Mouse (Mus musculus) heart, adult 18-20 months (tissue): ENCODE results near the gene Bik. TPM values are rescaled to one million over a fixed set of nuclear protein-coding genes. Genes with fewer than 3 reads are reported as not detected.
"Not testable (repeated sequence)": the region's sequence is repeated elsewhere in the genome, so short reads cannot be mapped to it uniquely, and the experiment has no call there.

Experiments
- DNase-seq, 2 experiments: peaks; one replicate each; pipeline ENCODE4 v3.0.0; 2021 to 2022; ENCODE audit warnings: mixed read lengths in 1 of 2
- long read RNA-seq, 2 experiments: library from polyadenylated mRNA; stranded (forward); transcript quantifications; one replicate each; pipeline ENCODE4 v2.0.0; 2021
- total RNA-seq, 2 experiments: library from RNA; stranded (reverse); gene quantifications; 2 replicates each; pipeline ENCODE4 v1.2.3; 2021

Bik gene
- total RNA-seq, result 1 to 10 TPM; 5.7 to 6.5 TPM
- long read RNA-seq, experiment 1, partial matches to known transcripts, result 0 of 5 reads
- long read RNA-seq, experiment 1, other reads (novel, unspliced or antisense), result 2 of 5 reads
- long read RNA-seq, experiment 2, partial matches to known transcripts, result 0 of 3 reads
- long read RNA-seq, experiment 2, other reads (novel, unspliced or antisense), result 2 of 3 reads

DNA sequence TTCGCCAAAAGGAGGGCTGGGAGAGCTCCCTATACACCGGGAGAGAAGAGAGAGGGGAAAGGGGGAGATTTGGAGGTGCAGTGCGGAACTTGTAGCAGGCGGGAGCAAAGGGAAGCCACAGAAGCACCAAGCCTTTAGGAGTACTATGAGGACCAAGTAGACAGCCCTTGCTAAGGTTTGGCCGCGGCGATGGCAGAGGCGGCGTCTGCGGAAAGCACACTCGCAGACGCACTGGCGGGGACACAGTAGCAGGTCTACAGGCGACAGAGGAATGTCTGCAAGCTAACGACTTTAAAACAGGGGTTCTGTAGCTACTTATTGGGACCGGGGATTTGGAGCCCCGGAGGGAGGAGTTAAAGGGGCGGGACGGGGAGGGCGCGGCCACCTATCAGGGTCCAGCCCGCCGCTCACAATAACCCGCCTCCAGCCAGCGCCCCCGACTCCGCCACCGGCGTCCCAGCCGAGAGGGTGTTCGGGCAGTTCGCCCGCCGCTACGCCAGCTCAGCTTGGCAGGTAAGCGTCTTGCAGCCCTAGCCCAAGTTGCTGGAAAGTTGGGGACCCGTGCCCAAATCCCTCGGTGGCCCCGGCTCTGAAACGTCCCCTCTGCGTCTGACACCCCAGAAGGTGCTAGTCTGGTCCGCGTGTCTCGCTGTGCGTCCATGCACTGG is at the start of gene Bik:
Bik (plus strand) TSS at position 439 of the 668 bp plus-strand sequence.
- peak; percentile 81 for DNase-seq

GRCm38 (mm10) chr15:83478096-83478495 is 48.6 kb upstream of the Bik start:
- DNase-seq, result no peak

DNA sequence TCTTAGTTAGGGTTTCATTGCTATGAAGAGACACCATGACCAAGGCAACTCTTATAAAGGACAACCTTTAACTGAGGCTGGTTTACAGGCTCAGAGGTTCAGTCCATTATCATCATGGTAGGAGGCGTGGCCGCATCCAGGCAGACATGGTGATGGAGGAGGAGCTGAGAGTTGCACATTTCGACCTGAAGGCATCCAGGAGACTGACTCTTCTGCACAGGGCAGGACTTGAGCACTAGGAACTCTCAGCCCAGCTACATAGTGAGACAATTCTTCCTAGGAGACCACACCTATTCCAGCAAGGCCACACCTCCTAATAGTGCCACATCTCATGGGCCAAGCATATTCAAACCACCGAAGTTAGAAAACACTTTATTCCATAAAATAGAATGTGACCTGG is 46.8 kb upstream of the Bik start:
- no peak for DNase-seq

- no peak for DNase-seq
These were observed 45.4 kb upstream of the Bik start for GRCm38 (mm10) chr15:83481236-83481780.

DNA sequence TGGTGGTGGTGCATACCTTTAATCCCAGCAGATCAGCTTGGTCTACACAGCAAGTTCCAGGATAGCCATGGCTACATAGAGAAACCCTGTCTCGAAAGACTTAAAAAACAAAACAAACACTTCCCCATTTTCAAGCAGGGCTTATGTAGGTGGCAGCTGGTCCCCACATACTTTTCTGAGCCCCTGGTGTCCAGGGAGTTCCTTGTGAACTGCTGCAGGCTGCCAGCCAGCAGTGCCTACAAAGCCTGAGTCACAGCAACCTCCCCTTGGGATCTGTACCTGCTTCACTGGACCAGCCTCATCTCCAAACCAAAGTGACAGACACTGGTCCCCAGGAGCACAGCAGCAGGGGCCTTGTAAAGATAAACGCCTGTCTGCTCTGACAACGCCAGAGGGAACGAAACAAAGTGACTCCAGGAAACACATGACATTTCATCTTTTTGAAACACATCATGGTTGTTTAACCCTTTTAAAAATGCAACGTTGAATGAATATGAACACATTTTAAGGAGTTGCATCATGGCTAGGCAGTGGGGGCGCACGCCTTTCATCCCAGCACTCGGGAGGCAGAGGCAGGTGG is 43.9 kb upstream of the Bik start:
- no peak for DNase-seq

GRCm38 (mm10) chr15:83483482-83483881 is 43.2 kb upstream of the Bik start:
- DNase-seq, result peak in 1 of 2 experiments; percentile 48

DNA sequence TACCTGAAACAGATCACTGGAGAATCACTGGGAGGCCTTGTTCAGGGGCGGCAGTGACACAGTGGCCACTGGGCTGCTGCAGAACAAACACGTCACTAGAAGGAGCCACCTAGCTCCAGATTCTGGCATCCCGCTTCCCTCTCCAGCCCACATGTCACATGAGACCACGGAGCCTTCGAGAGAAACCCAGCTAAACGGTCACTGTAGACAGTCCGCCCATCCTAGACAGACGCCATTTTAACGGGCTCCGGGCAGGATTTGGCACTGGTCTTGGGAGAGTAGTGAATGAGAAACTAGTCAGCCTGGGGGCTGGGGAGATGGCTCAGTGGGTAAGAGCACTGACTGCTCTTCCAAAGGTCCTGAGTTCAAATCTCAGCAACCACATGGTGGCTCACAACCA is 42.4 kb upstream of the Bik start:
- no peak for DNase-seq

DNA sequence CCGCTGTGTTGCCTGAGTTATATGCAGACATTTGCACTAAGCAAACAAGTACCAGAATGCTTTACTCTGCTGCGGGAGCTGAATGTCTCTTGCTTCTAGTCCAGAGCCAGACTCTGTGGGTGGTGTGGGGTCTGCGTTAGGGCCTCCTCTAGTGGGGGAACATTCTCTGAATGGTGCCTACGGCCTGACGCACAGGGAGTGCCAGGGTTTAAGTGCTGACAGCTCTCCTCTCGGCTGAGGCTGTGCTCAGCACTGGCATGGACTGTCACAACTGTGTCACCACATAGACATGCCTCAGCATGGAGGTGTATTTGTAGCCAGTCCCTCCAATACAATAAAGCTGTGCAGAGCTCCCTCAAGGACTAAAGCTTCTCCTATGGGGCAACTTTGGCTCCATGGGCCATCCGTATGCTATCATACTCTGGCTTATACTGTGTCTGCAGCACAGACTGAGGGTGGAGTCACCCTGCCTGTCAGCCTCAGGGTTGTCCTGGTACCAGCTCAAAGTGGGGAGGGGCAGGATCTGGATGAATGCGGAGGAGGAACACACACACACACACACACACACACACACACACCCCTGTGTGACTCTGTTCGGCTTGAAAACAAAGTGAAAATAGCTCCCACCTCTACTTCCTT is 39.1 kb upstream of the Bik start:
- peak; percentile 50 to 55 for DNase-seq

GRCm38 (mm10) chr15:83489471-83489870 is 37.2 kb upstream of the Bik start:
- DNase-seq, result peak; percentile 45 to 56

GRCm38 (mm10) chr15:83491891-83492290 is 34.8 kb upstream of the Bik start:
- DNase-seq, result peak in 1 of 2 experiments; percentile 69

DNA sequence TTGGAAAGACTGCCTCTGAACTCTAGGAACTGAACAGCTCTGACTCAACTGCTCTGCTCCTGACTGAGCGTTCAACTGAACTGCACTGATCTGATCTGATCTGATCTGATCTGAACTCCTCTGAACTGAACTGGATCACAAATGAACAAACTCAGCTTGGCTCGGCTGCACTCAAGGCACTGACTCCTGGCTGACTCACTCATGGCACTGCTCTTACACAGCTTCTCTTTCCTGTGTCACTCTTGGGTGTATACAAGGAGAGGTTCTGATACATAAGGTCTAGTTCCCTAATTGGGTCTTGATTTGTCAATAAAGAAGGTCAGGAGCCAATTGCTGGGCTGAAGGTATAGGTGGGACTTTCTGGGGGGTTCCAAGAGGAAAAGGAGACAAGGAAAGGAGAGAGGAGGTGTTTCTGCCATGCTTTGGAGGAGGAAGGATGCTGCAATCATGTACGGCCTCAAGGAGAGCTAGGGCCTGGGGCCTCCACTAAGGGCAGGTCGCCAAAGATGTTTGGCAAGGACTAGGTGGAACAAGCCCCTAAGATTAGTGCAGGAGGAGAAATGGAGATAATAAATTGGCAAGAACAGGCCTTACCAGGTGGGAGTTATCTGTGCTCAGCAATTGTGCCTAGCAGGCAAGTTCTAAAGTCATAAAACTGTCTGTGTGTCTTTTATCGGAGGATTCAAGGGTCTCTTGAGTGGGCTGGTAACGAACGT is 32.6 kb upstream of the Bik start:
- no peak for DNase-seq

DNA sequence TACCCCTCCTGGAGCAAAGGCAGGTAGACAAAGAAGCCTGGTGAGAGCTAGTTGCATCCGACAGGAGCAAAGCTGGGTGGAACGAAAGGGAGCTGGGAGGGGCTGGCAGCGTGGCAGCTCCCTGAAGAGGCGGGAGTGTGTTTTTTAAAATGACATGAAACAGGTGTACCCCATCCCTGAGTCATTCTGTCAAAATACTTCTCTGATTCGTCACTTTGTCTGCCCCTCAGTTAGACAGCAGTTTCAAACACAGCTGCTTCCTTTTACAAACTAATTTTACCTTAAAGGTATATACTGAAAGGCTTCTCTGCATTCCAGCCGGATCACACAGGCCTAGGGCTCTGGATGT is 32.1 kb upstream of the Bik start:
- no peak for DNase-seq

- DNase-seq, result no peak
These were observed 31.5 kb upstream of the Bik start for GRCm38 (mm10) chr15:83495195-83495594.

DNA sequence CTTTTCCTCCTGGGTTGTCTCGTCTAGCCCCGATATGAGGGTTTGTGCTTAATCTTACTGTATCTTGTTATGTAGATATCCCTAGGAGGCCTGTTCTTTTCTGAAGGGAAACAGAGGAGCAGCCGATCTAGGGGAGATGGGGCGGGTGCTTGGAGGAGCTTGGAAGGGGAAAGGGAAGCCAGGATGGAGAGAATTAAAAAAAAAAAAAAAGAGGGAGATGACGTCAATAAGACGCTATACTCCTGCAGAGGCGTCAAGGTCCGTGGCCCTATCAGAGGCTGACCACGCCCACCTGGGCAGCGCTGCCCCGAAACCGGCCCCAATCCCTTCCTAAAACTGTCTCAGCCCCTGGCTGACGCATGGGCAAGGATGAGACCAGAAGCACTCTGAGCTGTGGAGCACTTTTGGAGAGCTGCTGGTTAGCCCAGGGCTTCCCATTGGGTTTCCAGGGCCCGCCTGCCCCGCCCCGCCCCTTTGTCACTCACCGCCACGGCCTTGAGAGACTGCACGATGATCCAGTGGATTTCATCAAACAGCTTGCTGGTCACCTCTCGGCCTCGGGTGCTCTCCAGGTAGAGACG is 30.8 kb upstream of the Bik start:
- no peak for DNase-seq

GRCm38 (mm10) chr15:83497299-83497698 is 29.4 kb upstream of the Bik start:
- no peak for DNase-seq

GRCm38 (mm10) chr15:83499211-83499755 is 27.4 kb upstream of the Bik start:
- no peak for DNase-seq

DNA sequence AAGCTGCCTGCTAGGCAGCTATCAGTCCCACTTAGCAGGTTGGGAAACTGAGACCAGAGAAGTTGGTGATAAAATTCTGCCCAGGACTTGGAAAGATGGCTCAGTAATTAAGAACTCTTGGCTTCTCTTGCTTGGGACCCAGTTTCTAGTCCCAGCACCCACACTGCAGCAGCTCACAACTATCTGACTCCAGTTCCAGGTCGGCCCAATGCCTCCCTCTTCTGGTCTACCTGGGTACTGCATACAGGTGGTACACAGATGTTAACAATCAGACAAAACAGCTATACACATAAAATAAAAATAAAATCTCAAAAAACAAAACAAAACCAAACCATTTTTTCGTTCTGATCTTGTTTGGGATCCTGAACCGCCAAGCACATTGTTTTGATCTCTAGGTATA is 26.3 kb upstream of the Bik start:
- peak in 1 of 2 experiments; percentile 72 for DNase-seq

DNA sequence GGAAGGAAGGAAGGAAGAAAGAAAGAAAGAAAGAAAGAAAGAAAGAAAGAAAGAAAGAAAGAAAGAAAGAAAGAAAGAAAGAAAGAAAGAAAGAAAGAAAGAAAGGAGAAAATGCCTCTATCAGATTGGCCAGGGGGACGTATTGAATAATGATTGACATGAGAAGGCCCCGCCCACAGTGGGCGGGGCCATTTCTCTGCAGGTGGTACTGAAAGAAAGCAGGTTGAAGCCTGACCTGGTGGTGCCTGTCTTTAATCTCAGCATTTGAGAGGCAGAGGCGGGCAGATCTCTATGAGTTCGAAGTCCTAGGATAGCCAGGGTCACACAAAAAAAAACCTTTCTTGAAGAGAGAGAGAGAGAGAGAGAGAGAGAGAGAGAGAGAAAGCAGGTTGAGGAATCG is 25.2 kb upstream of the Bik start:
- DNase-seq, result not testable (repeated sequence)

DNA sequence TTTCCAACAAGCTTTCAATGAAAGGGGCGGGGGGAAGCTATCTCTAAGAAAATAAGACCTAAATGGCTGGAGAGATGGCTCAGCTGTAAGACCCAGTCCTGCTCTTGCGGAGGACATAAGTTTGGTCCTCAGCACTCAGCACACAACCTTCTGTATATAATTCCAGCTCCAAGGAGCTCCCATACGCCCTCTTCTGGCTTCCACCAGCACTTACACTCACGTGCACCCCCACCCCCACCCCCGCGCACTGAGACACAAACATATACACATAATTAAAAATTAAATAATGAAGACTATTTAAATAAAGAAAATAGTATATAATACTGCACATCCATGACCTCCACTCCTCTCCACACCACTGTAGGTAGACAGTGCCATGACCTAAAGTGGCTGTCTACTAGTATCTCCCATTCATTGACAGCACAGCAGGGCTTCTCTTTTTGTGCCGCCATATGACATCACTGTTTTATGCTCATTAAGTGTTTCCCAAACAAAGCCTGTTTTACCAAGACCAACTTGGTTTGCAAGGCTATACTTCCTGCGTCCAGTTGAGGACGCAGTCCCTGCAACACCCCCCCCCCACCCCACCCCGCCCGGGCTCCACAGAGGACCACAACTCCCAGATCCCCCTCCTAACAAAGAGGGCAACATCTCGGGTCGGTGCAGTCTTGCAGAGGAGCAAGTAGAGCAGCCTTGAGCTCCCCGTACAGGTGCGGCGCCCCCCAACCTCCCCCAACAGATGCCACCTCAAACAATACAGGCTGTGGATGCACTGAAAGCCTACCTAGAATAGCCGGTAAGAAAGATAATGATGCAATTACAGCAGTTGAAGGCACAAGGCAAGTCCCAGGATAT is 16.5 kb upstream of the Bik start:
- no peak for DNase-seq

- DNase-seq, result peak; percentile 97 to 98
These were observed 15.8 kb upstream of the Bik start, which contains the start of gene Ttll1 for GRCm38 (mm10) chr15:83510805-83511405. Gene Ttll1, minus strand, starts transcription at chr15:83510893.
